Mouse (Mus musculus) CH12F3 (cell line): Measurements from ENCODE around the gene Fos.

Source experiments
- in situ Hi-C: fragments of 300-500 bp; cut with MboI; formaldehyde crosslinking; loops from 2 replicates; pipeline ENCODE4 v1.14.3; 2020; ENCODE audit warnings: low sequenced_read_pairs

Gene Fos

GRCm38 (mm10) chr12:85486766-85487069 lies 13.0 kb downstream of the Fos start:
- in situ Hi-C loops, result no loop called here

GRCm38 (mm10) chr12:85487545-85488141 lies 14.0 kb downstream of the Fos start:
- in situ Hi-C loops, result no loop called here

GRCm38 (mm10) chr12:85489232-85489886 lies 15.7 kb downstream of the Fos start:
- in situ Hi-C loops, result no loop called here

GRCm38 (mm10) chr12:85490096-85490820 lies 16.6 kb downstream of the Fos start:
- in situ Hi-C loops, result no loop called here

GRCm38 (mm10) chr12:85490991-85491390 lies 17.3 kb downstream of the Fos start:
- in situ Hi-C loops, result no loop called here

- in situ Hi-C loops, result no loop called here
Observed at GRCm38 (mm10) chr12:85492084-85492645, 18.5 kb downstream of the Fos start.

- in situ Hi-C loops, result no loop called here
Observed at GRCm38 (mm10) chr12:85496336-85496735, 22.6 kb downstream of the Fos start.

GRCm38 (mm10) chr12:85496755-85497154 lies 23.1 kb downstream of the Fos start:
- in situ Hi-C loops, result no loop called here

- in situ Hi-C loops, result no loop called here
Observed at GRCm38 (mm10) chr12:85497310-85498135, 23.8 kb downstream of the Fos start.

- in situ Hi-C loops, result no loop called here
Observed at GRCm38 (mm10) chr12:85499001-85499400, 25.3 kb downstream of the Fos start.

- in situ Hi-C loops, result loop anchor here (10.0 kb wide), 1 partner anchor 312 kb away; no protein-coding TSS in a partner anchor
Observed at GRCm38 (mm10) chr12:85502682-85503081, 29.0 kb downstream of the Fos start.

- in situ Hi-C loops, result loop anchor here (5.0 to 10.0 kb wide), 2 partner anchors 159 to 307 kb away; no protein-coding TSS in a partner anchor
Observed at GRCm38 (mm10) chr12:85508235-85508634, 34.5 kb downstream of the Fos start.

- in situ Hi-C loops, result no loop called here
Observed at GRCm38 (mm10) chr12:85510013-85510412, 36.3 kb downstream of the Fos start.

- in situ Hi-C loops, result no loop called here
Observed at GRCm38 (mm10) chr12:85513789-85514447, 40.2 kb downstream of the Fos start.

- in situ Hi-C loops, result no loop called here
Observed at GRCm38 (mm10) chr12:85514958-85515357, 41.3 kb downstream of the Fos start.

- in situ Hi-C loops, result no loop called here
Observed at GRCm38 (mm10) chr12:85515865-85516264, 42.2 kb downstream of the Fos start.

- in situ Hi-C loops, result no loop called here
Observed at GRCm38 (mm10) chr12:85517339-85517738, 43.6 kb downstream of the Fos start.

GRCm38 (mm10) chr12:85518009-85518408 lies 44.3 kb downstream of the Fos start:
- in situ Hi-C loops, result no loop called here

- in situ Hi-C loops, result no loop called here
Observed at GRCm38 (mm10) chr12:85519553-85519952, 45.9 kb downstream of the Fos start.

GRCm38 (mm10) chr12:85521101-85521500 lies 47.4 kb downstream of the Fos start:
- in situ Hi-C loops, result no loop called here
